Mouse (Mus musculus) testis, adult 2 months (tissue): ENCODE results near the gene Acot3. TPM values are rescaled to one million over a fixed set of nuclear protein-coding genes. Genes with fewer than 3 reads are reported as not detected.

Source experiments
- H3K27ac ChIP-seq: fragments of 200-500 bp; 2 replicates; pipeline ENCODE4 v1.5.1; 2012; ENCODE audit warnings: low read depth, low read length; ENCODE audit not compliant: control insufficient read depth, insufficient read depth
- H3K27me3 ChIP-seq: fragments of 200-500 bp; 2 replicates; pipeline ENCODE4 v1.6.1; 2012; ENCODE audit warnings: mild to moderate bottlenecking, low read length, moderate library complexity; ENCODE audit not compliant: control insufficient read depth, insufficient read depth
- H3K36me3 ChIP-seq: fragments of 200-500 bp; 2 replicates; pipeline ENCODE4 v1.6.1; 2012; ENCODE audit warnings: mild to moderate bottlenecking, low read length; ENCODE audit not compliant: control insufficient read depth, insufficient read depth
- H3K4me1 ChIP-seq: fragments of 200-500 bp; 2 replicates; pipeline ENCODE4 v1.6.1; 2012; ENCODE audit warnings: low read length; ENCODE audit not compliant: control insufficient read depth, insufficient read depth
- H3K4me3 ChIP-seq: fragments of 200-500 bp; 2 replicates; pipeline ENCODE4 v1.5.1; 2012; ENCODE audit warnings: low read depth, mild to moderate bottlenecking, low read length, moderate library complexity, mixed read lengths; ENCODE audit not compliant: control insufficient read depth
- CTCF ChIP-seq: fragments of 200-500 bp; IDR thresholded peaks from 2 replicates; pipeline ENCODE4 v1.5.1; 2012; ENCODE audit warnings: low read depth, mild to moderate bottlenecking, inconsistent platforms, low read length, moderate library complexity; ENCODE audit not compliant: control insufficient read depth, insufficient read depth, insufficient replicate concordance
- POLR2A ChIP-seq: fragments of 200-500 bp; IDR thresholded peaks from 2 replicates; pipeline ENCODE4 v1.6.1; 2012; ENCODE audit warnings: low read depth, mild to moderate bottlenecking, inconsistent platforms, low read length, moderate library complexity; ENCODE audit not compliant: control insufficient read depth
- polyA plus RNA-seq: library from polyadenylated mRNA; depleted of rRNA; stranded (reverse); fragments of >200 nt; gene quantifications from 2 replicates; pipeline ENCODE4 v1.2.3, GENCODE M21; 2012; rRNA removed

Acot3 gene
- polyA plus RNA-seq, 1 experiment: not detected

GRCm38 (mm10) chr12:84107012-84107411 is 55.1 kb downstream of the Acot3 start:
- Histone ChIP-seq H3K4me3 (no peak overlapping the region), H3K4me1 (no peaks in the 10 kb centered on the region), H3K27ac (no peak overlapping the region), H3K36me3 (no peaks in the 10 kb centered on the region), H3K27me3 (no peaks in the 10 kb centered on the region)
- TF ChIP-seq POLR2A (no peak), CTCF (no peak)

GRCm38 (mm10) chr12:84107692-84108091 is 55.7 kb downstream of the Acot3 start:
- Histone ChIP-seq H3K36me3 (no peaks in the 10 kb centered on the region), H3K4me1 (no peaks in the 10 kb centered on the region), H3K27me3 (no peaks in the 10 kb centered on the region), H3K4me3 (no peak overlapping the region), H3K27ac (no peak overlapping the region)
- TF ChIP-seq CTCF (no peak), POLR2A (no peak)

- Histone ChIP-seq H3K27ac (no peak overlapping the region), H3K27me3 (no peaks in the 10 kb centered on the region), H3K36me3 (no peaks in the 10 kb centered on the region), H3K4me1 (peaks cover 4% of the 10 kb centered on the region), H3K4me3 (no peak overlapping the region)
- TF ChIP-seq CTCF (no peak), POLR2A (no peak)
Observed at GRCm38 (mm10) chr12:84109924-84110323, 58.0 kb downstream of the Acot3 start.

Other genes starting within 250 kb of the Acot3 start
- gene Numb, start 130.2 kb upstream of the Acot3 start, polyA plus RNA-seq: 24.5 and 25.8 TPM in 2 replicates
- gene Riox1, start 101.5 kb upstream of the Acot3 start, polyA plus RNA-seq: 2.4 and 2.9 TPM in 2 replicates
- 33.7 and 40.7 TPM in 2 replicates for gene Heatr4, start 67.3 kb upstream of the Acot3 start, polyA plus RNA-seq
- 0.94 and 1.6 TPM in 2 replicates for gene Acot2, start 64.3 kb upstream of the Acot3 start, polyA plus RNA-seq
- gene Acot1, start 42.7 kb upstream of the Acot3 start, polyA plus RNA-seq: 0.73 and 1.8 TPM in 2 replicates
- 0.02 and 0.11 TPM in 2 replicates for gene Acot4, start 13.8 kb upstream of the Acot3 start, polyA plus RNA-seq
- not detected in 2 replicates for gene Gm49366, start 13.2 kb upstream of the Acot3 start, polyA plus RNA-seq
- not detected in 2 replicates for gene Acot5, start 17.2 kb downstream of the Acot3 start, polyA plus RNA-seq
- 0.41 and 0.47 TPM in 2 replicates for gene Acot6, start 48.5 kb downstream of the Acot3 start, polyA plus RNA-seq
- gene Dnal1, start 62.2 kb downstream of the Acot3 start, polyA plus RNA-seq: 6.5 and 8.2 TPM in 2 replicates
- gene Pnma1, start 96.3 kb downstream of the Acot3 start, polyA plus RNA-seq: 20.5 and 23.3 TPM in 2 replicates
- gene Elmsan1, start 166.7 kb downstream of the Acot3 start, polyA plus RNA-seq: 0.77 and 0.99 TPM in 2 replicates
- 8.6 and 11.9 TPM in 2 replicates for gene Ptgr2, start 233.1 kb downstream of the Acot3 start, polyA plus RNA-seq